Mouse (Mus musculus) forelimb bud, embryonic 11.5 days (tissue): ENCODE measurements around the gene Tusc2.
A peak's percentile ranks its signal among the peaks of the same experiment; 100 is the strongest.
"Not testable (repeated sequence)": the region's sequence is repeated elsewhere in the genome, so short reads cannot be mapped to it uniquely, and the experiment has no call there.

Experiments used
- DNase-seq: peaks from one replicate; pipeline ENCODE4 v3.0.0-alpha.2; 2012; ENCODE audit warnings: low read depth, low spot score

Tusc2 gene

DNA sequence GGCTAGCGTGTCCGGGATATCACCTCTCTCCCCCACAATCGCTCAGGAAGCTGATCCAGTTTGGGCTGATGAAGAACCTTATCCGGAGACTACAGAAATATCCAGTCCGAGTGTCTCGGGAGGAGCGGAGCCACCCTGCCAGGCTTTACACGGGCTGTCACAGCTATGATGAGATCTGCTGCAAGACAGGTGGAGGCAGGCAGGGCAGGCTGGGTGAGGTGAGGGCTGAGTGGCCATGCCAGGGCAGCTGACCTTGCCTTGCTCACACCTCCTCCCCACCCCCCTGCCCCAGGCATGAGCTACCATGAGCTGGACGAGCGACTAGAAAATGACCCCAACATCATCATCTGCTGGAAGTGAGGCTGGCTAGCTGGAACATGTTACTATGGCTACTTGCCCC lies 17.9 kb upstream of the Tusc2 start:
- DNase-seq, result no peak

DNA sequence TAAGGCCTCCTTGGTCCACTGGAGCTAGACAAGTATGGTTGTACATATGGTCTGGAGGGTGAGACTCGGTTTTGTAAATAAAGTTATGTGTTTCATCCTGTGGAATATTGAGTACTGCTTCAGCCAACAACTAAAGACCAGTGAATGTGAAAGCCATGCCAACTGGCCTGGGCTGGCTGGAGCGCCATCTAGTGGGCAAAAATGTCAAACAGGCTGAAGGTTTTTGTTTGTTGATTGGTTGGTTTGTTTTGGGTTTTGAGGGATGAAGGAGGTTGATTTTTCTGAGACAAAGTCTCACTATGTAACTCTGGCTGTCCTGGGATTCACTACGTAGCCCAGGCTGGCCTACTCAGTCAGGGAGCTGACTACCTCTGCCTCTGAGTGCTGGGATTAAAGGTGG lies 17.5 kb upstream of the Tusc2 start:
- no peak for DNase-seq

DNA sequence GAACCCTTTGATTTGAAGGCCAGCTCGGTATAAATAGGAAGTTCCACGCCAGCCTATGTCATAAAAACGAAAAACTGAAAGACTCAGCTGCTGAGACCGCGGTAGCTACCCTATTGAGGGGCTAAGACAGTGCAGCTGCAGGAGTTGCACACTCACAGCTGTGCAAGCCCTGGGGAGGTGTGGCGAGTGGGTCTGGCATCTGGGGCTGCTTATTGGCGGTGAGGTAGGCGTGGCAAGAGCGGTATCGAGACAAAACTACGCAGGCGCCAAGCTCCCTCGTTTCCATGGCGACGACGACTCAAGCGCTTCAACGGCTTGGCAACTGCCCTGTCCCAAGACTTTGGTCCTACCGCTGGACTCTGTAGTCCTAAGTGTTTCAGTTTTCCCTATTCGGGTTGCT lies 16.0 kb upstream of the Tusc2 start, which contains the start of gene Zmynd10:
Zmynd10 (plus strand) TSS at position 273 of the 400 bp plus-strand sequence.
- peak; percentile 93 for DNase-seq

DNA sequence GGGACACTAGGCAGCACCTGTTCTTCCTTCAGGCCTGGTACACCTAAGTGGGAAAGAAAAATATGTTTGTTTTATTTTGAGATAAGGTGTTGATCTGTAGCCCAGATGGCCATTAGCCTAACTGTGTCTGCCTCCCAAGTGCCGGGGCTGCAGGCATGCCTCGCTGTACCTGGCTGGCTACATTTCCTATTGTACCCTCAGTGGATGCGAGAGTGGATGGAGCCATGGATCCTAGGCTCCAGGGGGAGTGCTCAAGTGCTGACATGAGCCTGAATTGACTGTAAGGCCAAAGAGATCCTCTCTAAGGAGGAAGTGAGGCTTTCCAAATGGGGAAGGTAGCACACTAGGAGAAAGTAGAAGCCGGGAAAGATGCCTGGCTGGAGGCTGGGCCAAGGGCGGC lies 15.1 kb upstream of the Tusc2 start:
- no peak for DNase-seq

DNA sequence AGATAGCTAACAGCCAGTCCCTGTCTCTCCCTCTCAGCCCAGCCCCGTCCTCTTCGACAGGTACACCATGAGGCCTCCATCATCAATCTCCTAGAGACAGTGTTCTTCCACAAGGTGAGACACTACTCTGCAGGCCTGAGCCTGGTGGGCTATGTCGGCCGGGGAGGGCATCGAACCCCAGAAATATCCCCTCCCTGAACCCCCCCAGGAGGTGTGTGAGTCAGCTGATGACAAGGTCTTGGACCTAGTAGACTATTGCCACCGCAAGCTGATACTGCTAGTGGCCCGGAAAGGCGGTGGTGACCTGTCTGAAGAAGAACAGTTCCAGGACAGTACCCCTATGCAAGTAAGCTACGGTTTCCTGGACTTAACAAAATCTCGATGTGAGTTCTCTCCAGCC lies 14.2 kb upstream of the Tusc2 start:
- no peak for DNase-seq

DNA sequence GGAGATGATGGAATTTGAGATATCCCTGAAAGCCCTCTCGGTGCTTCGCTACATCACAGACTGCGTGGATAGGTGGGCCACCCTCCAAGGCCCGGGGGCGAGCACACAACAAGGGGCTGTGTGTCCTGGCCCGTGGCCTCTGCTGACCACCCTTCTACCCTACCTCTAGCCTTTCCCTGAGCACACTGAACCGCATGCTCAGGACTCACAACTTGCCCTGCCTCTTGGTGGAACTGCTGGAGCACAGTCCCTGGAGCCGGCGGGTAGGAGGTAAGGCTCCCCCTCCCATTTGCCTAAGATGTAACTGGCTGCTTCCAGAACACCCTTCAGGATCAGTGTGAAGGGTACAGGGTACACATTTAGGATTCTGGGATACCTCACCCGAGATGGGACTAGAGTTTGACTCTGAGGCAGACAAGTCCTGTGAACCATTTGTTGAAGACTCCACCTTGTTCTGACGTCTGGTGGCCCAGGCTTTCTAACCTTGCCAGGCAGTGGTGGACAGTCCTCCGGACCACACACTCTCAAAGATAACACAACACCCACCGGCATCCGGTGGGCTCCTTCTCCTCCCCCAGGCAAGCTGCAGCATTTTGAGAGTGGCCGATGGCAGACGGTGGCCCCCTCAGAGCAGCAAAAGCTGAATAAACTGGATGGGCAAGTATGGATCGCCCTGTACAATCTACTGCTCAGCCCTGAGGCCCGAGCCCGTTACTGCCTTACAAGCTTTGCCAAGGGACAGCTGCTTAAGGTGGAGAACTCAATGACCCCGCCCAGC lies 13.6 kb upstream of the Tusc2 start:
- no peak for DNase-seq

DNA sequence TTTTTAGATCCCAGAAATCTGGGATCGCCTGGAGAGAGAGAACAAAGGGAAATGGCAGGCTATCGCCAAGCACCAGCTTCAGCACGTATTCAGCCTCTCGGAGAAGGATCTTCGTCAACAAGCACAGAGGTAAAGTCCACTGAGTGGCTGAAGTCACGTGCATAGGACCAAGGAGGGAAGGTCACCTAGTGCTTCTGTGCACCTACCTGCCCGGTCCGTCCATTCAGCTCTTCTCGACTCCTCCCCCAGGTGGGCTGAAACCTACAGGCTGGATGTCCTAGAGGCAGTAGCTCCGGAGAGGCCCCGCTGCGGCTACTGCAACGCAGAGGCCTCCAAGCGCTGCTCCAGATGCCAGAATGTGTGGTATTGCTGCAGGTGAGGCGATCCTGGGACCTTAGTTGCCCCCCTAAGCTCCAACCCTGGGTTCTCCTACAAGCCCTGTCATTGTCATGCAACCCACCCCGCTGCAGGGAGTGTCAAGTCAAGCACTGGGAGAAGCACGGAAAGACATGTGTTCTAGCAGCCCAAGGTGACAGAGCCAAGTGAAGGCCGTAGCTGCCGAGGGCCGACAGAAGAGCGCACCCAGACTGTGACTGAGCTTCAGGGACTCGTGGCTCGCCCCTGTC lies 12.5 kb upstream of the Tusc2 start:
- no peak for DNase-seq

DNA sequence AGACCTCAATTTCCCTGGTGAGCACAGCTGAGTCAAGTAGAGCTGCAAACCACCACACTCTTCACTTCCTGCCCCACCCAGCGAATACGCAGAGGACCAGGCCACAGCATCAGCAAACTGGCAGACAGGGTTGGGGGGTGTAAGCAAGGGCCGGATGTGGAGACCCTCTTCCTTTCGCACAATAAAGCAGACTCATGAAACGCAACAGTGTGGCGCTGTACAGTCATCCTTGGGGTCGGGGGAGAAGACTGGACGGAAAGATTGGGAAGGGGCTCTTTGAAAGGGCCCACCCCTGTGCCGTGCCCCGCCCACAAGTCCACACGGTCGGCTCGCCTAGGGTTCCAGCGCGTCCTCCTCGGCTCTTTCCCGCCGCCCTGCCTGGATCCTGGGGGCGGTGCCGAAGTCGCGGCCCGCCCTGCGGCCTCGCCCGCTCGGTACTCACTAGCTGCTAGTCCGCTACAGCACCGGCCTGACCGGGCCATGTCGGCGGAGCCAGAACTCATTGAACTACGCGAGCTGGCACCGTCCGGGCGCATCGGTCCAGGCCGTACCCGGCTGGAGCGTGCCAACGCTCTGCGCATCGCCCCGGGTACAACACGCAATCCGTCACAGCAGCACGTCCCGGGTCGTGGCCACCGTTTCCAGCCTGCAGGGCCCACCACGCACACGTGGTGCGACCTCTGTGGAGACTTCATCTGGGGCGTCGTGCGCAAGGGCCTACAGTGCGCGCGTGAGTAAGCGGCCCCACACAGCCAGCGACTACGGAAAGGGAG lies 11.8 kb upstream of the Tusc2 start, which contains the start of gene Rassf1:
Rassf1 (plus strand) TSS at position 439 of the 773 bp plus-strand sequence.
- peak; percentile 66 for DNase-seq

DNA sequence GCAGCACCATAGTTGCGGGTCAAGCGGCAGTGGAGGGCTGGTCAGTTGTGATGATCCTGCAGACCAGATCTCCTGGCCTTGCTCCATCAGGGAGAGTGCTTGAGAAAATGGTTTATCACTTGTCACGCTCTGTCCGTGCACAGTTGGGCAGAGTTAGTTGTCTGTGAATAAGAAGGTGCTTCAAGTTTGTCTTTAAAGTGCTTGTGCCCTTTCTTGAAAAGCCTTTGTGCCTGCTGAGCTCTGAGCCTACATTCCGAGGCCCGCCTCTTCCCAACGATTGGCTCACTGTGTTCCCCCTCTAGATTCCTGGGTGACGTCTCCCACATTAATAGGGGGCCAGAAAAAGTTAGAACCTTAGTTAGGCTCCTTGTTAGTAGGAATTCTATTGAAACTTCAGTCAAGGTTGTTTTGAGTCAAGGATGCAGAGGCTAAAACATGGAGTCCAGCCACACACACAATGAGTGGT lies 11.1 kb upstream of the Tusc2 start:
- DNase-seq, result no peak

DNA sequence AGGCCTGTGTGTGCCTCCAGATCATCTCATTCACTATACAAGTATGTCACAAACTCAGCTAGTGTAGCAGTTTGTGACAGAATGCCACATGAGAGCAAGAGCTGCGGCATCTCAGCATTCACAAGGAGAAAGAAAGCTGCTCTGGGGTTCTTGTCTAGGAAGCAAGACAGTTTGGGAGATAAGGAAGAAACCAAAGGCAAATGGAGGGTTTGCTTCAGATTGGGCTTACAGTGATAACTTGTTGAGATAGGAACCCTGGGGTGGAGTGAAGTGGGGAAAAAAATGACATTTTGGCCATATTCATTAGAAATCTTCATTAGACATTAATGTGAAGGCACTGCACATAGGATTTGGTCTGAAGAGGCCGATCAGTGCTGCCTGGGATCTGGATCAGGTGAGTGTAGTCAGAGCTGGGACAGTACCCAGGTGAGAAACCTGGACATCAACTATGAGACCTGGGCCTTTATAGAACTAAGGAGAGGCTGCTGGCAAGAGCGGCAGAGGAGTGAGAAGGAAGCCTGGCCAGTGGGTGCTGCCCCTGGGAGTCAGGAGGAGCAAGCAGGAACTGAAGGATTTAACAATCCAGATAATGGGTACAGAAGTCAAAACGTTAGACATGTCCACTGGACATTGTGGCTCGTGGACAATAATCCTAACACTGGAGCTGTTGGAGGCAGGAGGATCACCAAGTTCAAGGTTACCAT lies 10.2 kb upstream of the Tusc2 start:
- DNase-seq, result no peak

DNA sequence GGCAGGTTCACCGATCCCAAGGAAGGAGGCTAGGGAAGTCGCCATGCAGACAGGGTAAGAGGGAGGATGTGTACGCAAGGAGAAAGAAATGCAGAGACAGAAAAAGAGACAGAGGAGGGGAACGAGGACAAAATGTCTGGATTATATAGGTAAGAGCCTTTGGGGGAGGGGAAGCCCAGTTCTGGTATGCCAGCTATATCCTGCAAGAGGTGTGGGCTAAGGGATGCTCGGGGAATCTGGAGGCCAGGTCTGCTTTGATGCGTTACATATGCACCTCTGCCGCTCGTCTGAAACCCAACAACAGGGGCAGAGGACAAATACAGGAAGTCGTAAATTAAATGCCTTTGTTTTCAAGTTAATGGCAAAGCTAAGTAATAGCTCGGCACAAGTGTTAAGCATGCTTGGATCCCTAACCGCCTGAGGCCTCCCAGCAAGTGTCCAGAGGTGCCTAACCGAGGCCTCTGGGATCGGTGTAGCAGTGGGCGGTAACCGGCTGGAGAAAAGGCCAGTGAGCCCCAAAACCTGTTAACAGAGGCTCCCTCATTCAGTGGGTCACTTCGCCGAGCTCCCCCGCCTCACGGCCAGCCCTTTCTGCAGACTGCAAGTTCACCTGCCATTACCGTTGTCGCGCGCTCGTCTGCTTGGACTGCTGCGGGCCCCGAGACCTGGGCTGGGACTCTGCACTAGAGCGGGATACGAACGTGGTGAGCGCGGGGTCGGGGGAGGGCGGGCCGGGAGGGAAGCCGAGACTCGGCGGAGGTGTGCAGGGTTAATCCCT lies 9.3 kb upstream of the Tusc2 start:
- DNase-seq, result peak; percentile 48

DNA sequence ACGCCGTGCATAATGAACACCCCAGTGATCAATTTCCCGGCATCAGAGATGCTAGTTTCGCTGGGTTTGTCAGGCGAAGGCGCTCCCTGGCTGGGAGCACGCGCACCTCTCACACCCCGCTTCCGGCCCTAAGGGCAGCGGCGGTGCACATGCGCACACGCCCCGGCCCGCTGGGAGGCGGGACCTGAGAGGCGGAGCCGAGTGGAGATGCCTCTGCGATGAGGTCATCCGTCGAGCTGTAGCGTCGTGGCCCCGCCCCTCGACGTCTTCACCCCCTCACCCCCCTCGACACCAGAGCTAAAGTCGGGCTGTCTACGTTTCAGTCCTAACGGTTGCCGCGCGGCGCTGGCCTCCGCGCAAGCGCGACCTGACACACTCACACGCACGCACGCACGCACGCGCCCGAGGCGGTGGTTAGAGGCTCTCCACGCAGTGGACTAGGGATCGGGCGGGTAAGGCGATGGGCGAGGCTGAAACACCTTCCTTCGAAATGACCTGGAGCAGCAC lies 8.7 kb upstream of the Tusc2 start:
- DNase-seq, result peak; percentile 99

DNA sequence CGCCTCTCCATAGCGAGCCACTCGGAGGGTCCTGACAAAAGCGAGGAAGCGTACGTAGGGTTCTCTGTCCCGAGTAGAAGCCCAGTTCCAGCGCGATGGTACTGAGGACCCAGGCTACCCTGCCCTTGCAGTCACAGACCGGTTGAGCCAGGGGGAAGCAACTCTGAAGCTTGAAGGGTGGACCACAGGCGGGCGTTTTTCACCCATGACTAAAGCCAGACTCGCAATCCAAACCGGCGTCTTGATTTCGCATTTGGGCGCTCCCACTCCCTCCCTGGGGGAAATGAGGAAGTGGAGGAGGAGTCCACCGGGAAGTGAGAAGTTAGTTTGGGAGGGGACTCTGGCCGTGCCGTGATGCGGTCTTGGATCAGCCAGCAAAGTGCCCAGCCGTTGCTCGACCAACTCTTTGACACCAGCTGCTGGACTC lies 8.0 kb upstream of the Tusc2 start:
- no peak for DNase-seq

DNA sequence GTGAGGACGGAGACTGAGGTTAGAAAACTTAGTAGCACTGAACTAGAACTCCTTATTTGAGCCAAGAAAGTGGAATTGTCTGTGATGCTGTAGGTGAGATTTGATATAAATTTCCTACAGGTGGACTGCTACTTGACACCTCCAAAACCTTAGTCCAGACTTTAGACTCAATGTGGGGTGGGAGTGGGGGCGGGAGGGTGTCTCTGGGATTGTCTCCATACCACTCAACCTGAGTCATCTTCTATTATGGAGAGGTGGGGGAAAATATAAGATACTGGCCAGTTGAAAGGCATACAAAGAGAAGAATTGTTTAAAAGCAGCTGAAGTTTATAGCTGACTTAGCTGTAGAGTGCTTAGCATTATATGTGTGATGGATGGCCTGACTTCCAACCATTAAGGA lies 7.4 kb upstream of the Tusc2 start:
- no peak for DNase-seq

DNA sequence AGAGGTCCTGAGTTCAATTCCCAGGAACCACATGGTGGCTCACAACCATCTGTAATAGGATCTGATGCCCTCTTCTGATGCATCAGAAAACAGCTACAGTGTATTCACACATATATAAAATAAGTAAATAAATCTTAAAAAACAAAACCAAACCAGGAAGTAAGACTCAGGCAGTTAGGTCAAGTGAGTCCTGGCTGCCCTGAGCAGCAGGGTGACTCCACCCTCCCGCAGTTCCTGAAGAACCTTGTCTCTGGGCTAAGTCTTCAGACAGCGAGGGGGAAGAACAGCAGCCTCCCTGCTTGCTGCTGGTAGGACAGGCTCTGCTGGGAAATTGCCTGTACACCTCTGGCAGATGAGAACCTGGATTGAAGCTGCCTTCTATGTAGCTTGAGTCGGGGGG lies 6.7 kb upstream of the Tusc2 start:
- no peak for DNase-seq

DNA sequence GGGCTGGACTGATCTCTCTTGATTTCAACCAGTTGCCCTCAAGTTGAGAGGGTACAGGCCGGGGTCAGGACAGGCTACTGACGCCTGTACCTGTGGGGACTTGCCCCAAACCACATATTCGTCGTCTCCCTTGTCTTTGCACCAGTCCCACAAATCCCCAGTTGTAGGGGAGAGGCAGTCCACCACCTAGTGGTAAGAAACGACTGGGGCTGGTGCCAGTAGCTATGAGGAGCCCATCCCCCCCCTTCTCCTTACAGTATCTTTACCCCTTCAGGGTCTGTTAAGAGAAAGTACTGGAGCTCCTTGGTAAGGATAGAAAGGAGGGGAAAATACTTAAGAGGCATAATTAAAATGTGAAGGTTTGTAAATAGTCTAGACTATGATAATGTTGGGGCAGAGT lies 2.5 kb downstream of the Tusc2 start:
- not testable (repeated sequence) for DNase-seq

DNA sequence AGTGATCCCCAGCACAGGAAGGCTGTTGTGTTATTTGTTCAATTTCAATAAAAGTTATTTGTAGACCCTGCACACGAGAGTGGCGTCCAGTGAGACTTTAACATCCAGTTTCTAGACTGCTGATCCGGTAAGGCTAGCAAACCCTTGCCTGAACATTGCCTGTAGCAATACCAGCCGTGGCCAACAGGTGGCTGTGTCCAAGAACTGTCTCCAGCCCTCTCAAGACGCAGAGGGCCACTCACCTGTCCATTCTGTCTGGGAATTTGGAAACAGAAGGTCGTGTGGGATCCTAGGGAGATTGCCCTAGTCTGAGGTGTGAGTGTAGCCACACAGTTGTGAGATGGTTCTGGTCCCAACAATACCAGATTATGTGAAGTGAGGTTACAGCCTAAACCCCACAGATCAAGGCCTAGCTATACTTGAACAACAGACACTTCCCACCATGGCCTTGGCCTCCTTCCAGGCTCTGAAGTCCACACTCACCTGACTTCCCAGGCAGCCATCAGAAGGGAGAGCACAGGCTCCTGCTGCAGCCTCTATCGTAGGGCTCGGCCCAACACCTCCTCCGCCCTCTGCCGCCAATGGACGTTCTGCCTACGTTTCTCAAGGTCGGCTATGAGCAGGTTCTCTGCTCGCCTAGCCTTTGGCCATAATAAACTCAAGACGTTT lies 3.1 kb downstream of the Tusc2 start:
- DNase-seq, result peak; percentile 75

DNA sequence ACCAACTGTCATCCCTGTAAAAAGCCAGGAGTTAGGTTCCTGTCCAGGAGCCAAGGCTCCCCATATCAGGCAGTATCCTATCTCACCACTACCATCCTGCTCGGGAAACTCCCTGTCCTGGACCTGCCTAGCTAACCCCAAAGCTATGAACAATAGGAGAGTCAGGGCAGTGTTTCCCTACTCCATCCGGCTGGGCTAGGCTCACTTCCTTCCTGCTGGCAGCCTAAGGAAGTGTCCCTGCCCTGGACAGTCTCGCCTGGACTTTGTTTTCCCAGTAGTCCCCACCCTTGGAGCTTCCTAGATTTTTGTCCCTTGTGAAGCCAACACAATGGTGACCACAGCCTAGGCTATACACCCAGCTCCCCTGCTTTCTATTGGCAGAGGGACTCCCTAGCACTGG lies 3.8 kb downstream of the Tusc2 start:
- DNase-seq, result no peak

DNA sequence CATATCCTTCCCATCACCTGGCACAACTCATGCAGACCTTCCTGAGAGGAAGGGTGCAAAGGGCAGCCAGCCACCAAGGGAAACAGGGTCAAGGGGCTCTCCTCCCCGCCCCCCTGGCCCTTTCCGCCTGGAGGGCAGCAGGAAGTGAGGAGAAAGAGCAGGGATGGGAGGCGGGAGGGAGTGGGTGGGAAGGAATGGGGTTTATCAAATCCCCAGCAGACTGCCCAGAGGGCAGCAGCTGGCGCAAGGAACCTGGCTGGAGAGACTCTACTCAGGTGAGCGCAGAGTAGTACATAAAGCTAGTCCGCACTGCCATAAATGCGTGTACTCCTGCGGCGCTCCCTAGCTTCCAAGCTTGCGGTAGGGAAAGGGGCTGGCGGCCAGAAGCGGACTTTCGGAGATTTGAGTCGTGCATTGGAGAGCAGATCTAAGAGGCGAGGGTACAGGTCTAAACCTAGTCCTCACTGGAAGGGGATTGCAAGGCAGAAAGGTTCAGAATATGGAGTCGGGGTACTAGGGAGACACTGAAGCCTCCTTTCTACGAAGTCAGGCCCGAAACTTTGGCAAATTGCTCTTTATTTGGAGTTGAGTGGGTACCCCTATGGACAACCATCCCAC lies 4.8 kb downstream of the Tusc2 start, which contains the start of gene Hyal2:
Hyal2 (plus strand) TSS at position 244 of the 618 bp plus-strand sequence.
- DNase-seq, result no peak
